Mouse (Mus musculus): ENCODE measurements at regions not wholly inside any gene's neighbourhood (a gene's known extent, or its start where the extent isn't known, plus 50 kb on each side); places are given as distances from the start of the nearest gene placed in this dataset.
"Not testable (repeated sequence)": the region's sequence is repeated elsewhere in the genome, so short reads cannot be mapped to it uniquely, and the experiment has no call there.

GRCm38 (mm10) chr3:50628092-50628696 lies 184.8 kb upstream of the Slc7a11 start:
- no peaks in the 10 kb centered on the region for H3K27me3 ChIP-seq (replicated peaks; ENCODE audit: control insufficient read depth, insufficient read depth, low read length)
- no peak for DNase-seq (ENCODE audit: low spot score)

GRCm38 (mm10) chr3:50621176-50621575 lies 177.8 kb upstream of the Slc7a11 start:
- H3K36me3 ChIP-seq (ENCODE audit: control insufficient read depth, insufficient read depth, low read length); H3K4me2 ChIP-seq (ENCODE audit: low read length); ATAC-seq; H3K9ac ChIP-seq (ENCODE audit: low read length); H3K4me3 ChIP-seq (ENCODE audit: low read depth, low read length); DNase-seq (ENCODE audit: low spot score); H3K27ac ChIP-seq (ENCODE audit: low read depth, low read length); H3K27me3 ChIP-seq (replicated peaks; ENCODE audit: control insufficient read depth, insufficient read depth, low read length); H3K4me1 ChIP-seq (ENCODE audit: control insufficient read depth, insufficient read depth, low read length); H3K9me3 ChIP-seq (replicated peaks; ENCODE audit: control insufficient read depth, low read length): not testable (repeated sequence)
- 66% methylated on average over 3 of the region's 3 CpGs for WGBS

More at GRCm38 (mm10) chr3:50628092-50628696, 184.8 kb upstream of the Slc7a11 start:
- Histone ChIP-seq H3K36me3 (ENCODE audit: control insufficient read depth, insufficient read depth, low read length) (no peaks in the 10 kb centered on the region), H3K4me2 (ENCODE audit: low read length) (no peak overlapping the region), H3K9me3 (replicated peaks; ENCODE audit: control insufficient read depth, low read length) (no peaks in the 10 kb centered on the region; the same call in 1 of the 2 replicates), H3K9ac (ENCODE audit: low read length) (no peak overlapping the region), H3K4me3 (ENCODE audit: low read depth, low read length) (no peak overlapping the region), H3K4me1 (ENCODE audit: control insufficient read depth, insufficient read depth, low read length) (no peaks in the 10 kb centered on the region), H3K27ac (ENCODE audit: low read depth, low read length) (no peak overlapping the region)
- 90% methylated on average over 9 of the region's 9 CpGs for WGBS
- no peak for ATAC-seq

- no peaks in the 10 kb centered on the region for H3K4me1 ChIP-seq (ENCODE audit: control insufficient read depth, insufficient read depth, low read length)
- ATAC-seq, result no peak
- H3K9ac ChIP-seq (ENCODE audit: low read length), result no peak overlapping the region
- 87% methylated on average over 6 of the region's 6 CpGs for WGBS
- H3K4me2 ChIP-seq (ENCODE audit: low read length), result no peak overlapping the region
- no peak overlapping the region for H3K27ac ChIP-seq (ENCODE audit: low read depth, low read length)
- H3K4me3 ChIP-seq (ENCODE audit: low read depth, low read length), result no peak overlapping the region
- no peaks in the 10 kb centered on the region for H3K9me3 ChIP-seq (replicated peaks; ENCODE audit: control insufficient read depth, low read length)
- H3K36me3 ChIP-seq (ENCODE audit: control insufficient read depth, insufficient read depth, low read length), result no peaks in the 10 kb centered on the region
- DNase-seq (ENCODE audit: low spot score), result no peak
- H3K27me3 ChIP-seq (replicated peaks; ENCODE audit: control insufficient read depth, insufficient read depth, low read length), result no peaks in the 10 kb centered on the region
Observed at GRCm38 (mm10) chr3:50619061-50619460, 175.6 kb upstream of the Slc7a11 start.

GRCm38 (mm10) chr3:50615384-50616285 lies 172.2 kb upstream of the Slc7a11 start:
- no peaks in the 10 kb centered on the region for H3K4me1 ChIP-seq (ENCODE audit: control insufficient read depth, insufficient read depth, low read length)
- no peak overlapping the region for H3K9ac ChIP-seq (ENCODE audit: low read length)
- no peaks in the 10 kb centered on the region for H3K9me3 ChIP-seq (replicated peaks; ENCODE audit: control insufficient read depth, low read length)
- H3K27ac ChIP-seq (ENCODE audit: low read depth, low read length), result no peak overlapping the region
- no peaks in the 10 kb centered on the region for H3K36me3 ChIP-seq (ENCODE audit: control insufficient read depth, insufficient read depth, low read length)
- H3K27me3 ChIP-seq (replicated peaks; ENCODE audit: control insufficient read depth, insufficient read depth, low read length), result no peaks in the 10 kb centered on the region
- DNase-seq (ENCODE audit: low spot score), result no peak
- H3K4me3 ChIP-seq (ENCODE audit: low read depth, low read length), result no peak overlapping the region
- no peak overlapping the region for H3K4me2 ChIP-seq (ENCODE audit: low read length)
- 88% methylated on average over 8 of the region's 8 CpGs for WGBS
- no peak for ATAC-seq

GRCm38 (mm10) chr3:50613011-50613410 lies 169.6 kb upstream of the Slc7a11 start:
- no peak overlapping the region for H3K27ac ChIP-seq (ENCODE audit: low read depth, low read length)
- no peaks in the 10 kb centered on the region for H3K9me3 ChIP-seq (replicated peaks; ENCODE audit: control insufficient read depth, low read length)
- H3K4me2 ChIP-seq (ENCODE audit: low read length), result no peak overlapping the region
- ATAC-seq, result no peak
- no peak overlapping the region for H3K9ac ChIP-seq (ENCODE audit: low read length)
- H3K4me1 ChIP-seq (ENCODE audit: control insufficient read depth, insufficient read depth, low read length), result no peaks in the 10 kb centered on the region
- no peak for DNase-seq (ENCODE audit: low spot score)
- no peak overlapping the region for H3K4me3 ChIP-seq (ENCODE audit: low read depth, low read length)
- H3K27me3 ChIP-seq (replicated peaks; ENCODE audit: control insufficient read depth, insufficient read depth, low read length), result no peaks in the 10 kb centered on the region
- no peaks in the 10 kb centered on the region for H3K36me3 ChIP-seq (ENCODE audit: control insufficient read depth, insufficient read depth, low read length)
- WGBS, result 98% methylated on average over 2 of the region's 2 CpGs

- DNase-seq (ENCODE audit: low spot score), result peak; percentile 16
- H3K4me3 ChIP-seq (ENCODE audit: low read depth, low read length), result no peak overlapping the region
- H3K27ac ChIP-seq (ENCODE audit: low read depth, low read length), result no peak overlapping the region
- H3K36me3 ChIP-seq (ENCODE audit: control insufficient read depth, insufficient read depth, low read length), result no peaks in the 10 kb centered on the region
- peak; percentile 18; the same call in 1 of the 2 replicates for ATAC-seq
- H3K9ac ChIP-seq (ENCODE audit: low read length), result no peak overlapping the region
- H3K4me1 ChIP-seq (ENCODE audit: control insufficient read depth, insufficient read depth, low read length), result no peaks in the 10 kb centered on the region
- no peaks in the 10 kb centered on the region for H3K27me3 ChIP-seq (replicated peaks; ENCODE audit: control insufficient read depth, insufficient read depth, low read length)
- no peaks in the 10 kb centered on the region for H3K9me3 ChIP-seq (replicated peaks; ENCODE audit: control insufficient read depth, low read length)
- WGBS, result 42% methylated on average over 11 of the region's 11 CpGs
- no peak overlapping the region for H3K4me2 ChIP-seq (ENCODE audit: low read length)
Observed at GRCm38 (mm10) chr3:50609341-50610012, 166.1 kb upstream of the Slc7a11 start.

- H3K4me3 ChIP-seq (ENCODE audit: low read depth, low read length), result no peak overlapping the region
- DNase-seq (ENCODE audit: low spot score) (no peak), ATAC-seq (no peak)
- no peak overlapping the region for H3K9ac ChIP-seq (ENCODE audit: low read length)
- no peaks in the 10 kb centered on the region for H3K9me3 ChIP-seq (replicated peaks; ENCODE audit: control insufficient read depth, low read length)
- WGBS, result 69% methylated on average over 7 of the region's 7 CpGs
- H3K27ac ChIP-seq (ENCODE audit: low read depth, low read length), result no peak overlapping the region
- H3K4me2 ChIP-seq (ENCODE audit: low read length), result no peak overlapping the region
- H3K36me3 ChIP-seq (ENCODE audit: control insufficient read depth, insufficient read depth, low read length), result no peaks in the 10 kb centered on the region
- H3K4me1 ChIP-seq (ENCODE audit: control insufficient read depth, insufficient read depth, low read length), result no peaks in the 10 kb centered on the region
- H3K27me3 ChIP-seq (replicated peaks; ENCODE audit: control insufficient read depth, insufficient read depth, low read length), result no peaks in the 10 kb centered on the region
Observed at GRCm38 (mm10) chr3:50607736-50608135, 164.3 kb upstream of the Slc7a11 start.

GRCm38 (mm10) chr3:50606986-50607385 lies 163.6 kb upstream of the Slc7a11 start:
- Histone ChIP-seq H3K36me3 (ENCODE audit: control insufficient read depth, insufficient read depth, low read length) (no peaks in the 10 kb centered on the region), H3K27ac (ENCODE audit: low read depth, low read length) (0 out of 2 replicates have a peak overlapping the region, but pooled peaks have one; percentile 9), H3K9ac (ENCODE audit: low read length) (no peak overlapping the region), H3K4me2 (ENCODE audit: low read length) (no peak overlapping the region), H3K9me3 (replicated peaks; ENCODE audit: control insufficient read depth, low read length) (no peaks in the 10 kb centered on the region), H3K27me3 (replicated peaks; ENCODE audit: control insufficient read depth, insufficient read depth, low read length) (no peaks in the 10 kb centered on the region), H3K4me3 (ENCODE audit: low read depth, low read length) (no peak overlapping the region), H3K4me1 (ENCODE audit: control insufficient read depth, insufficient read depth, low read length) (no peaks in the 10 kb centered on the region)
- DNase-seq (ENCODE audit: low spot score) (peak; percentile 54), ATAC-seq (no peak)
- 2% methylated on average over 1 of the region's 1 CpGs for WGBS

Data from forebrain, embryonic 14.5 days (tissue).